Mouse (Mus musculus): ENCODE data around the gene Ankrd33b. TPM values are rescaled to one million over a fixed set of nuclear protein-coding genes. Genes with fewer than 3 reads are reported as not detected.

Ankrd33b gene
- polyA plus RNA-seq, 1 experiment from 2014 or later = 0.70 TPM

DNA sequence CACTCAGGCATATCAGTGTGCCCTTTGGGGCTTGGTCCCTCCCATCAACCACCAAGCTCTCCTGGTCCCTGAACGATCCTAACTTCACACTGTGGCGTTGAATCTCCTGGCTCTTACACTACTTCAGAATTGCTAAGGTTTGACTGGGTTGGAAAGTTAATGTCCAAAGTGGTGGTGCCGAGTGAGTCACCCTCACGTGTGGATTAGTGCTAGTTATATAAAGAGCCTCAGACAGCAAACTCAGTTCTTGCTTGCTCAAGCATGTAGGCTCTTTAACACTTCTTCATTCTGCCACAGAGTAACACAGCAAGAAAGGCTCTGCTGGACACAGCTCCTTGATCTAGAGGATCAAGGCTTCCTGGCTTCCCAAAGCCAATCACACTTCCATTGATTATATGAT is 35.8 kb downstream of the Ankrd33b start:
- WGBS = 49% methylated on average over 4 of the region's 4 CpGs
- Histone ChIP-seq H3K36me3 (replicated peaks) (no peaks in the 10 kb centered on the region), H3K4me1 (peaks cover 11% of the 10 kb centered on the region), H3K9me3 (no peaks in the 10 kb centered on the region), H3K27me3 (no peaks in the 10 kb centered on the region), H3K27ac (no peak overlapping the region), H3K4me3 (replicated peaks) (no peak overlapping the region), H3K9ac (no peak overlapping the region), H3K4me2 (no peak overlapping the region)
- no peak for ATAC-seq (ENCODE audit: low FRiP score)

DNA sequence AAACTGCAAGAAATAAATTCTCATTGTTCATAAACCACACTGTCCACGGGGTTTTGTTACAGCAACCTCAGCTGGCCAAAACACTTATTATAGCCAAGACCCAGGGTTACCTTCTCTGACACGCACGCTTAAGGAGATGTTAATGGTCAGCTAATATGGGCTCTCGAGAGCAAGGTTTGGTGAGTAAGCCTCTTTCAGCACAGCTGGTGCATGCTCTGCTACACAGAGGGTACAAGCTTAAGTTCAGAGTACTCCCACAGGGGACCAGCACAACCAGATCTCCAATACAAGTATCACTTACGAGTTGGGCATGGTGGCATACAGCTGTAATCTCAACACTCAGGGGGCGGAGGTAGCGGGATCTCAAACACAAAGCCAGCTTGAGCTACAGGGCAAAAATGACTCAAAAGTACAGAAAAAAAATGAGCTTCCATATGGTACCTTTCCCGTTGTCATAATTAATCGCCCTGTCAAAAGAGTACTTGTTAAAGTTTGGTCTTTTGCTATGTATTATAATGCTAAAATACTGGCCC is 39.4 kb downstream of the Ankrd33b start:
- no peaks in the 10 kb centered on the region for H3K27me3 ChIP-seq
- ATAC-seq (ENCODE audit: low FRiP score) = no peak
- no peak overlapping the region for H3K4me3 ChIP-seq (replicated peaks)
- WGBS = 82% methylated on average over 9 of the region's 9 CpGs
- H3K9ac ChIP-seq = no peak overlapping the region
- H3K4me1 ChIP-seq = peaks cover 11% of the 10 kb centered on the region
- H3K27ac ChIP-seq = no peak overlapping the region
- no peaks in the 10 kb centered on the region for H3K9me3 ChIP-seq
- H3K36me3 ChIP-seq (replicated peaks) = no peaks in the 10 kb centered on the region
- H3K4me2 ChIP-seq = no peak overlapping the region

GRCm38 (mm10) chr15:31325660-31326354 is 41.7 kb downstream of the Ankrd33b start:
- Histone ChIP-seq H3K4me3 (replicated peaks) (no peak overlapping the region), H3K27ac (no peak overlapping the region), H3K9ac (no peak overlapping the region), H3K9me3 (no peaks in the 10 kb centered on the region), H3K27me3 (no peaks in the 10 kb centered on the region), H3K36me3 (replicated peaks) (no peaks in the 10 kb centered on the region), H3K4me2 (no peak overlapping the region), H3K4me1 (peaks cover 11% of the 10 kb centered on the region)
- no peak for ATAC-seq (ENCODE audit: low FRiP score)
- WGBS = 95% methylated on average over 12 of the region's 12 CpGs

DNA sequence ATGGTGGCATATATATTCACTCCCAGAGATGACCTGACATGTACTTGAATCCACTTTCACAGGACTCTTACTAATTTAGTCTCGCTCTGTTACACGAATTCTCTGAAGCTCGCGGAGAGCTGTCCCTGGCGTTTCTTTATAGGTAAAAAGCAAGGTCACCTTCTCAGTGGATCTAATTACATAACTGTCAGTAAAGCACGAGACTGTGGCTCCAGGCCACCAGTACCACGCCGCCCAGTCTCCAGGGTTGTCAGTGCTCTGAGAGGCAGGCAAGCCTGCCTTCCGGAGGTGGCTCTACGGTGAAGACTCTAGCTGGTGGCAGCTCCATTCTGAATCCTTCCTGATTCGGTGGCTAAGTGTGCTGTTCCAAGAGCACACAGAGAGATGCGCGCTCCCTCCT is 43.0 kb downstream of the Ankrd33b start:
- Histone ChIP-seq H3K9ac (no peak overlapping the region), H3K4me1 (peaks cover 8% of the 10 kb centered on the region), H3K4me3 (replicated peaks) (no peak overlapping the region), H3K27ac (no peak overlapping the region), H3K4me2 (no peak overlapping the region), H3K27me3 (no peaks in the 10 kb centered on the region), H3K9me3 (no peaks in the 10 kb centered on the region), H3K36me3 (replicated peaks) (no peaks in the 10 kb centered on the region)
- no peak for ATAC-seq (ENCODE audit: low FRiP score)
- 80% methylated on average over 13 of the region's 13 CpGs for WGBS

DNA sequence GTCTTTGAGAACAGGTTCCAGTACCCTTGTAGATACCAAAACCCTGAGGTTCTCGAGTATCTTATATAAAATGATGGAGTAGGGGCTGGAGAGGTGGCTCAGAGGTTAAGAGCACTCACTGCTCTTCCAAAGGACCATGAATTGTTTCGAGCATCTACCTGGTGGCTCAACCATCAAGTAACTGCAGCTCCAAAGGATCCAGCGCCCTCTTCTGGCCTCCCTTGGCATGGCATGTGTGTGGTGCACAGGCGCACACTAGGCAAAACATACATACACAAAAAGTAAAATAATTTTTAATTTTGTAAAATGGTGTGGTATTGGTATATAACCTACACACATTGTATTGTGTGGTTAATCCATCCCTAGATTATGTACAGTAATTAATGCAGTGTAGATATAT is 43.8 kb downstream of the Ankrd33b start:
- Histone ChIP-seq H3K4me1 (peaks cover 12% of the 10 kb centered on the region), H3K9ac (no peak overlapping the region), H3K27ac (no peak overlapping the region), H3K36me3 (replicated peaks) (no peaks in the 10 kb centered on the region), H3K4me3 (replicated peaks) (no peak overlapping the region), H3K4me2 (no peak overlapping the region), H3K9me3 (no peaks in the 10 kb centered on the region), H3K27me3 (no peaks in the 10 kb centered on the region)
- WGBS = 79% methylated on average over 4 of the region's 4 CpGs
- ATAC-seq (ENCODE audit: low FRiP score) = no peak

- Histone ChIP-seq H3K9me3 (no peaks in the 10 kb centered on the region), H3K27me3 (no peaks in the 10 kb centered on the region), H3K36me3 (replicated peaks) (no peaks in the 10 kb centered on the region), H3K27ac (no peak overlapping the region), H3K4me1 (peaks cover 21% of the 10 kb centered on the region), H3K9ac (no peak overlapping the region), H3K4me2 (no peak overlapping the region), H3K4me3 (replicated peaks) (no peak overlapping the region)
- ATAC-seq (ENCODE audit: low FRiP score) = no peak
- 54% methylated on average over 12 of the region's 12 CpGs for WGBS
These were observed 46.7 kb downstream of the Ankrd33b start for GRCm38 (mm10) chr15:31320598-31321377.

GRCm38 (mm10) chr15:31319046-31319445 is 48.5 kb downstream of the Ankrd33b start:
- Histone ChIP-seq H3K9me3 (no peaks in the 10 kb centered on the region), H3K27ac (no peak overlapping the region), H3K4me3 (replicated peaks) (no peak overlapping the region), H3K4me2 (no peak overlapping the region), H3K36me3 (replicated peaks) (no peaks in the 10 kb centered on the region), H3K27me3 (no peaks in the 10 kb centered on the region), H3K9ac (no peak overlapping the region), H3K4me1 (peaks cover 21% of the 10 kb centered on the region)
- no peak for ATAC-seq (ENCODE audit: low FRiP score)
- 53% methylated on average over 4 of the region's 4 CpGs for WGBS

DNA sequence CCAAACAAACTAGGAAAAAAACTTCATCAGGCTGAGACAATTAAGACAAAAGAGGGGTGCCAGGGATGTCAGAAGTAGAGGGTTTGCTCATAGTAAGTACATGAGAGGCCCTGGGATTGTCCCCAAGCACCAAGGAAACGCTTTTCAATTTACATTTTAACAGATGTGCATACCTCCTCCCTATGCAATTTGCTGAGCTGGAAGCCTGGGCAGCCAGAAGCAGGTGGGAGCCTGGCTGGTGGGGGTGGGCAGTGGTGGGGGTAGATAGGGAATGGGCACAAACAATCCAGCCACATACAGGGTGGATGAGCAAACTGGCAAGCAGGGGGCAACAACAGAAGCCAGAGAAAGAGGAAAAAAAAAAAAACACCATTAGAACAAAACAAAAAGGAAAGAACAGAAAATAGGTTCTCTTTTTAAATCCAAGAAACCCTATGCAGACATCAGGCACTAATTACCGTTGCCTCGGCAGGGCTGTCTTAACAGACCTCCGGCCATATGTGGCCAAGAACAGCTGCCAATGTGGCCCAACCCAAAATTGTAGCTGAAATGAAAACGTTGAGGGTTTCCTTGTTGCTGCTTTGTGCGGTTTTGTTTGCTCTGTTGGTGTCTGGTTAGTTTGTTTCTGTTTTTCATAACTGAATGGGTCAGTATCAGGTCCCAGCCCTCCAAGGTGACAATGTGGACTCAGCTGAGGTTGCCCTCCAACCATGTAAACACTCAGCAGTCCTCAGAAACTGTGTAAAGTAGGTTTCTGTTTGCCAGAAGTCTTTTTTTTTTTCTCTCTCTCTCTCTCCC is 49.2 kb downstream of the Ankrd33b start:
- H3K9ac ChIP-seq = no peak overlapping the region
- H3K4me1 ChIP-seq = peaks cover 21% of the 10 kb centered on the region
- H3K27ac ChIP-seq = peak overlapping the region; percentile 31; the same call in 1 of the 2 replicates
- no peak for ATAC-seq (ENCODE audit: low FRiP score)
- no peak overlapping the region for H3K4me3 ChIP-seq (replicated peaks)
- no peaks in the 10 kb centered on the region for H3K36me3 ChIP-seq (replicated peaks)
- no peaks in the 10 kb centered on the region for H3K27me3 ChIP-seq
- no peak overlapping the region for H3K4me2 ChIP-seq
- 26% methylated on average over 6 of the region's 6 CpGs for WGBS
- H3K9me3 ChIP-seq = no peaks in the 10 kb centered on the region

- H3K36me3 ChIP-seq (replicated peaks) = no peaks in the 10 kb centered on the region
- H3K27me3 ChIP-seq = no peaks in the 10 kb centered on the region
- peaks cover 21% of the 10 kb centered on the region for H3K4me1 ChIP-seq
- H3K27ac ChIP-seq = no peak overlapping the region; the same call in 1 of the 2 replicates
- H3K4me2 ChIP-seq = no peak overlapping the region
- H3K9ac ChIP-seq = no peak overlapping the region
- H3K9me3 ChIP-seq = no peaks in the 10 kb centered on the region
- no peak for ATAC-seq (ENCODE audit: low FRiP score)
- H3K4me3 ChIP-seq (replicated peaks) = no peak overlapping the region
- WGBS = 79% methylated on average over 3 of the region's 3 CpGs
These were observed 50.3 kb downstream of the Ankrd33b start for GRCm38 (mm10) chr15:31317056-31317805.

- no peak overlapping the region for H3K4me3 ChIP-seq (replicated peaks)
- no peak overlapping the region for H3K27ac ChIP-seq
- no peak overlapping the region for H3K4me2 ChIP-seq
- 2% methylated on average over 5 of the region's 5 CpGs for WGBS
- peak; percentile 81 for ATAC-seq (ENCODE audit: low FRiP score)
- H3K9me3 ChIP-seq = no peaks in the 10 kb centered on the region
- no peaks in the 10 kb centered on the region for H3K36me3 ChIP-seq (replicated peaks)
- H3K9ac ChIP-seq = no peak overlapping the region
- no peaks in the 10 kb centered on the region for H3K27me3 ChIP-seq
- peaks cover 21% of the 10 kb centered on the region for H3K4me1 ChIP-seq
These were observed 51.8 kb downstream of the Ankrd33b start for GRCm38 (mm10) chr15:31315630-31316231.

DNA sequence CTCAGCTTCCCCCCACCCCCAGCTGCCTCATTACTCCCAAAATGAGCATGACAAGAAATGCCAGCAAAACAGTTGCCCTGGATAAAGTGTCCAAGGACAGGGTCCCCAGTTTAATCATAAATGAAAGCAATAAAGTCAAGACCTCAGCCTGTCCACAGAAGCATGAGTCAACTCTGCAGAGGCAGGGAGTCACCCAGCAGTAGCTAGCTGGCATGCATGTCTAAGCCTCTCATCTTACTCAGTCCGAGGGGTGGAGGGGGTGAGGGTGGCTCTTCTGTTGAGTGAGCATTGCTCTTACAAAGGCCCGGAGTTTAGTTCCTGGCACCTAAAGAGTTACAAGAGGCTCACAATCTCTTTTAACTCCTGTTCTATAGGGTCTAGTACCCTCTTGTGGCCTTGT is 55.5 kb downstream of the Ankrd33b start:
- H3K9me3 ChIP-seq = no peaks in the 10 kb centered on the region
- WGBS = 77% methylated on average over 2 of the region's 2 CpGs
- no peak for ATAC-seq (ENCODE audit: low FRiP score)
- no peaks in the 10 kb centered on the region for H3K4me1 ChIP-seq
- H3K27me3 ChIP-seq = no peaks in the 10 kb centered on the region
- H3K36me3 ChIP-seq (replicated peaks) = no peaks in the 10 kb centered on the region
- H3K4me2 ChIP-seq = no peak overlapping the region
- no peak overlapping the region for H3K4me3 ChIP-seq (replicated peaks)
- H3K27ac ChIP-seq = no peak overlapping the region
- no peak overlapping the region for H3K9ac ChIP-seq

All from forebrain, embryonic 12.5 days (tissue).